Mouse (Mus musculus) liver, postnatal 0 days (tissue): ENCODE data around the gene Rpia.

Source experiments
- CTCF ChIP-seq: sonication (generic); IDR thresholded peaks from 2 replicates; pipeline ENCODE4 v1.5.1; 2016; ENCODE audit warnings: antibody characterized with exemption, low read depth
- EP300 ChIP-seq: IDR thresholded peaks from 2 replicates; pipeline ENCODE4 v1.6.1; 2016; ENCODE audit warnings: antibody characterized with exemption, low read depth, mild to moderate bottlenecking

GRCm38 (mm10) chr6:70814629-70814950 is 22.6 kb upstream of the Rpia start:
- TF ChIP-seq CTCF (no peak), EP300 (no peak)
